Mouse (Mus musculus): ENCODE measurements around the gene C2cd4b.

GRCm38 (mm10) chr9:67763326-67763725, 4.1 kb downstream of the C2cd4b start:
- TF ChIP-seq CTCF (IDR thresholded peaks at IDR 0.05; ENCODE audit: borderline replicate concordance, control insufficient read depth, extremely low read depth, insufficient read depth, low read length, poor library complexity), result no peak
- TF ChIP-seq POLR2A (IDR thresholded peaks at IDR 0.05; ENCODE audit: control insufficient read depth, extremely low read depth, insufficient read depth, low read length, poor library complexity), result no peak
